Mouse (Mus musculus) megakaryocyte-erythroid progenitor cell, adult 5-6 weeks (primary cell): ENCODE results near the gene Kalrn. TPM values are rescaled to one million over a fixed set of nuclear protein-coding genes. Genes with fewer than 3 reads are reported as not detected.

Experiments
- ATAC-seq: replicated peaks from 2 replicates; pipeline ENCODE4 v1.8.0; 2016; ENCODE audit warnings: mild to moderate bottlenecking, inconsistent platforms; ENCODE audit not compliant: severe bottlenecking, poor library complexity, low FRiP score, low TSS enrichment
- total RNA-seq, 2 experiments: library from RNA; stranded (forward) in 1 of 2; stranded (reverse) in 1 of 2; fragments of 200-1000, 215-1000 nt in 1 of 2; fragments of >200 nt in 1 of 2; fragmentation: Nextera tagmentation in 1 of 2; gene quantifications; 2 replicates each; pipeline ENCODE4 v1.2.3; 2014 to 2017

Kalrn gene
- total RNA-seq, 2 experiments from 2014 or later = 1.6 to 3.7 TPM

DNA sequence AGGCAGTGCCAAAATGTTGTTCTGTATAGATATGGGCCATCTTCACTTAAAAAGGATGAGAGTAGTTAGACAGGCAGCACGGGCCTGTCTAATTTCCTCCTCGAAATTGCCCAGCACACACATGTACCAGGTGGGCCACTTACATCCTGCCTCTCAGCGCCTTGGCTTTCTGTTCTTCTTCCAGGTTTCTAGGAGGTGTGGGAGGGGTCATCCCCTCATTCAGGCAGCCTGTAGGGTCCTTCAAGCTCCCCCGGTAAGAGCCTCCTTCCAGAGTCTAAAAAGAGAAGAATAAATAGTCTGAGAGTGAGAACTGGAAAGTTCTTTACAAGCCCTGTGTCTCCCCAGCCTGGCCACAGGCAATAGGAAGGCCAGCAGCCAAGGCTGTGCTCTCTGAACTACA is 533.6 kb downstream of the Kalrn start:
- ATAC-seq = no peak

- peak; percentile 71 for ATAC-seq
These were observed 536.8 kb downstream of the Kalrn start for GRCm38 (mm10) chr16:34036327-34037047.

DNA sequence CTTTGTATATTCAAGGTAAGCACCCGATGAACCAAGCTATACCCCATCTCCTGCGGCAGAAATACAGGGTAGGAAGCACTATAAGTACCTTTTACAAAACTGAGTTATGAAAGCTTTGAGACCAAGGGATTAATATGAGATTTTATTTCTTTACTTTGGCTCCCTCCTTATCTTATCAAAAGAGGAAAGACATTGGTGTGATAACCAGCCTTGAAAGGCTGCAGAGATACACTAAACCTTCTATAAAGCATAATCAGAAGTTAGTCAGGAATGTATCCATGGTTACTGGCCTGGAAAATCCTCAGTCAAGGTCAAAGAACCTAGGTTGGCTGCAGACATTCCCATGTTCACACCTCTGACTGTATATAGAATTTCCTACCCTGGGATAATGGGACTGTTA is 537.6 kb downstream of the Kalrn start:
- no peak for ATAC-seq

GRCm38 (mm10) chr16:34034267-34034666 is 539.1 kb downstream of the Kalrn start:
- no peak for ATAC-seq

- ATAC-seq = no peak
These were observed 541.2 kb downstream of the Kalrn start for GRCm38 (mm10) chr16:34032011-34032645.

GRCm38 (mm10) chr16:34031565-34031964 is 541.8 kb downstream of the Kalrn start:
- ATAC-seq = peak; percentile 95

- no peak for ATAC-seq
These were observed 543.0 kb downstream of the Kalrn start for GRCm38 (mm10) chr16:34030379-34030778.

- ATAC-seq = no peak
These were observed 543.5 kb downstream of the Kalrn start for GRCm38 (mm10) chr16:34029790-34030189.

DNA sequence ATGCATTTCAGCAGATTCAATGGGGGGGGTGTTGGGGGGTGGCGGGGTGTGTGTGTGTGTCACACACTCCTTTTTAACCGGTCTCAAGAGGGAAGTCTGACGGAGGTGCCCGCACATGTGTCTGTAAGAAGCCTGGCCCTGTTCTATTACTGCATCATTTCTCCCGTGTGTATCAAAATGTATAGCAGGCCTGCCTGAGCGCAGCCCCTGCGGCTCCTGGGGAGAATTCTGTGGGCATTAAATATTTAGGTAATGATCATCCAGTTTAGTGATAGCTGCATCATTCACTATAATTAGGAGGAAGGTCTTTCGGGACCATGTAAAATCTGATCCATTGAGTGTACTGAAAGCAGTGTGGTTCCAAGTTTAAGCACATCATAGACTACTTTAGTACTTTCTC is 556.1 kb downstream of the Kalrn start:
- ATAC-seq = no peak

DNA sequence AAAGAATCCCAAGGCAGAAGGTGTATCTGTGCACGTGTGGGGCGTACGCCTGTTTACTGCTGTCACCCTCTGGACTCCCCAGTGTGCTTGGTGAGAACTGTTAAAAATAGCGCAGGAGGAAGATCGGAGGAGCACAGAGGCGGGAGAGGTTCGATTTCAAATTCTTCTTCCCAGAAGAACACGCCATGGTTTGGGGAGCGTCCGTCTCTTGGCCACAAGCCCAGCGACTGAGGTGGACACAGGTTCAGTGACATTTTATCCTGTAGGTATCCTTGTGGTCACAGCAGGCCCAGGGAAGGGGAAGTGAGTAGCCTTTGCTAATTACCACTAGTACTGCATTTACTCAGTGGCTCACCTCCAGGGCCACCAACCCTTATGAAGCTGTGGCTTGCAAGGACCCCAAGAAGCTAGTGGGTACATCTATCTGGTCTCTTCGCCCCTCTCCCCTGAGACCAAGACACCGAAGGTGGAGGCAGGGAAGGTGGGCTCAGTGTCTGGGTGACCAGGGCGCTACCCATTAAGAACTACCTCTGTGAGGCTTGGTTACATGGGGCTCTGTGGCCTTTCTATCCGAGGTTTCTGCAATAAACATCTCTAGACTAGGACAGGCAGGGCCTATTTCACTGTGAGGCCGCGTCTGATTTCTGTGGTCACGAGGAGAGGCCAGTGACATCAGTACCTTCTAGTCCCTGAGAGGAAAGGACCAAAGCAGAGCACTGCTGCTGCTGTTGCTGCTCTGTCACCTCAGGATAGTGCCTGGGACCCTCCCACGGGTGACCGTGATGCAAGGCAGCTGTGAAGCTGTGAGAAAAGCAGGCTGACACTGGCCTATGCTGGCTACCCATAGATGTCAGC is 561.1 kb downstream of the Kalrn start:
- ATAC-seq = no peak

DNA sequence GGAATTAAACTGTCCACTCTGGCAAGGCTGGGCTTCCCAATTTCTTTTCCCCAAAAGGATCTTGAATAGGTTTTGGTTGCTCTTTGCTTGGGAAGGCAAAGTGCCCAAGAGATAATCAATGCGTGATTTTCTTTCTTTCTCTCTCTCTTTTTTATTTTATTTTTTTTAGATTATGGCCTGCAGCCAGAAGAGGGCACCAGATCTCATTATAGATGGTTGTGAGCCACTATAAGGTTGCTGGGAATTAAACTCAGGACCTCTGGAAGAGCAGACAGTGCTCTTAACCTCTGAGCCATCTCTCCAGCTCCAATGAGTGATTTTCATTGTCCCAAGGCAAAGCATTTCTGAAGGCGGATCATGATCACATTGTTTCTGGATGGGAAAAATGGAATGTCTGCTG is 563.8 kb downstream of the Kalrn start:
- ATAC-seq = no peak

- no peak for ATAC-seq
These were observed 567.3 kb downstream of the Kalrn start for GRCm38 (mm10) chr16:34005986-34006385.

- ATAC-seq = peak; percentile 67
These were observed 569.2 kb downstream of the Kalrn start for GRCm38 (mm10) chr16:34004128-34004578.

DNA sequence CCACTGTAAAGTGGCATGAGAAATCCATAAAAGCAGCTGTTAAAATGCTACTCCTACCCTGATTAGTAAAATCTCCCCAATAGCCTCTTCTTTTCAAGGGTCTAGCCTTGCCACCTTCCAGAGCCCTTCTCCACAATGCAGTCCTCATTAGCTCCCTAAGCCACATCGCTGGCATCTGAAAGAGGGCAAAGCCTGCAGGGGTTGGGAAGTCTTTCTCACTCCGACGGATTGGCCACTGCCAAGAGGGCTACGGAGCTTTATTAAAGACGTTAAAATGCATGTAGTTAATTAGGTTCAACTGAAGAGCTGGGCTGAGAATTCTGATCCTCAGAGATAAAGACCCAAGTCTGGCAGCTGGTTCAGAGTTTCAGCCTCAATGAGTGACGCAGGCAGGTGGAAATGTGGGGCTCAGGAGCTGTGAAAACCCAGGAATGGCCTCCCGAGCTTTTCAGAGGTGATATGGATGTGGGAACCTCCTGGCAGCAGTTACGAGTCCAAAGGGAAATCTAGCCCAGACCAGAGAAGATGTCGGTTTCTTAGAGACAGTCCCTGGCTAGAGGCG is 569.7 kb downstream of the Kalrn start:
- ATAC-seq = no peak

DNA sequence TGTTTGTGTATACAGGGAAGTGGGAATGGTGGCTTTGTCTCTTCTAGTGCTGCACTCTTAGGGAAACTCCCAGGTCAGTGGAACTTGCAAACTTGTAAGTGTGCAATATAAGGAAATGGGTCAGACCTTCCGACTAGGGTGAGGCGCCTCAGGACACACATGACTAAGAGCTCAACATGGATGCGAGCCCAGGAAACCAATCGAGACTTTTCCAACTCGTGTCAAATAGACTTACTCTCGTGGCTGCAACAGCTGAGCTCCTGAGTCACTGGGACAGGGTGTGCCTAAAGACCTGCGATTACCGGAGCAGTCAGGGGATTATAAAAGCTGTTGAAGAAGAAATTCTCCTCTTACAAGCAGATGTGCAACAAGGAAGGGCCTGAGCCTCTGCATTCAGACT is 572.6 kb downstream of the Kalrn start:
- ATAC-seq = no peak

GRCm38 (mm10) chr16:33999388-33999787 is 573.9 kb downstream of the Kalrn start:
- ATAC-seq = no peak

GRCm38 (mm10) chr16:33998011-33998410 is 575.3 kb downstream of the Kalrn start:
- no peak for ATAC-seq

- peak; percentile 57; the same call in 1 of the 2 replicates for ATAC-seq
These were observed 577.3 kb downstream of the Kalrn start for GRCm38 (mm10) chr16:33996030-33996429.

DNA sequence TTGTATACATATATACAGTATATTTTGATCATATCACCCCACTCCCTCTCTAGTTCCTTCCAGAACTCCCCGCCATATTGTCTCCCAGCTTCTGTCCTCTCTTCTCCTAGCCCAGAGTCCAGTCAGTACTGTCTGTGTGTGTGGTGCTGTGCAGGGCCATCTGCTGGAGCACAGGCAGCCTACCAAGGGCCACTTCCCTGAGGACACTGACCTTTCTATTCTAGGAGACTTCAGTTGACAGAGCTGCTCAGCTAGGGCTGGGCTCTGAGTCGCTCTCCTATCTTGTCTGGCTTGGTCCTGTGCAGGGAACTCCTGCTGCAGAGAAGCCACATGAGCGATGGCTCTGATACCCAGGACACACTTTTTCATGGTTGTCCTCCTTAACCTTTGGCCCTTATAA is 577.8 kb downstream of the Kalrn start:
- no peak for ATAC-seq

DNA sequence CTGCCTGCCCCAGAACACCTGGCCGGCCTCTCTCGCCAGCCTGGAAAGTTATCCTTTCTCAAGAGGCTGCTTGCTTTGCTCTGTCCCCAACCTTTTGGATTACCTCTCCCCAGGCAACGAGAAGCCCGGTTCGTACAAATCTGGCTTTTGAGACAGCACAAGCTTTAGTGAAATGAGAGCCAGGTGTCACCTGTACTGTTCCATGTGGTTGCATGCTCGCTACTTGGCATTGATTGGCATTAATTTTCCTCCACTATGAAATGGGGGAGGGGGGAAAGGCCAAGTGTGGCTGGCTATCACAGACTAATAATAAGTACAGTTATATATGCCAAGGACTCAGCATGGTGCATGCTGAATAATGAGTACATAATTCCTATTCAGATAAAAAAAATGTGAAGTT is 579.0 kb downstream of the Kalrn start:
- no peak for ATAC-seq
